8 mouse cellular contexts compared by ENCODE assay signal in the genomic region with DNA sequence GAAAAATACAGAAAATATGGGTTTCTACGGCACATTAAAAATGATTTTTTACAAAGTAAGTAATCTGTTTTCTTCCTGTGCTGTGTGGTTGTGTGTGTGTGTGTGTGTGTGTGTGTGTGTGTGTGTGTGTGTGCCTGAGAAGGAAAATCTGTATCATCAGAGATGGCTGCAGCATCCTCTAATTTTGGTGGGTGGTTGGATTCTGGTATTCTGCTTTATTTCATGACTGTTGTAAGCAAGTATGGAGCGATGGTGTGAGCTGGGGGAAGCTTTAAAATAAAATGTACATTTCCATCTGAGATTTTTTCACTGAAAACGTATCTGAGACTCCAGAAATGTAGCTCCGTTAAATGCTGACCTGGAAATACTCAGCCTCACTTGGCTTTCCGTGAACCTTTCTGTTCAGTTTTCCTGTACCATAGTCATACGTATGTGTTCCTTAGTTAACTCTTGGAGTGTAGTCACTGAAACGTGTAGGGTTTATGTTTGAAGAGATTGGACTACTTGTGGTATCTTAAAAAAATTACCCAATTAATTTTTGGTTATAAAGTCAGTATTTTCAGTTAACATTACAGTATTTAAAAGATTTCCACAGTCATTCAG.
DNase-seq lines count a peak whose midpoint lies in the region; ATAC-seq and TF ChIP-seq lines count a peak whose summit lies in the region.

No protein-coding gene starts in this region.

- no peak for TF ChIP-seq CTCF in lung, embryonic 14.5 days (IDR thresholded peaks at IDR 0.05; ENCODE audit: low read depth)

- no peak for DNase-seq in cerebellum, adult 9-11 months
- DNase-seq in lung, embryonic 14.5 days, result peak; percentile 16
- DNase-seq in lung, postnatal 14 days, result no peak
- DNase-seq in layer of hippocampus, adult 11-12 months (ENCODE audit: low spot score), result no peak
- DNase-seq in right cerebral cortex, adult 18-20 months, result no peak

- WGBS in lung, embryonic 14.5 days, result 40% methylated on average over 7 of the region's 7 CpGs
- WGBS in intestine, embryonic 15.5 days, result 41% methylated on average over 7 of the region's 7 CpGs
- 38% methylated on average over 7 of the region's 7 CpGs for WGBS in stomach, embryonic 14.5 days

- peak overlapping the region; percentile 72 for H3K4me2 ChIP-seq in lung, embryonic 14.5 days
- peak overlapping the region; percentile 77 for H3K4me2 ChIP-seq in intestine, embryonic 15.5 days (replicated peaks)
- peak overlapping the region; percentile 58 for H3K4me2 ChIP-seq in stomach, embryonic 14.5 days (replicated peaks; ENCODE audit: low read depth, low read length)

- ATAC-seq in cerebellum, adult (ENCODE audit: insufficient number of reproducible peaks, low FRiP score, low TSS enrichment), result peak; percentile 7; the same call in 1 of the 2 replicates
- ATAC-seq in lung, embryonic 14.5 days (ENCODE audit: insufficient read depth), result peak; percentile 26; the same call in 1 of the 2 replicates
- peak; percentile 45; the same call in 1 of the 2 replicates for ATAC-seq in intestine, embryonic 15.5 days
- no peak for ATAC-seq in stomach, embryonic 14.5 days (ENCODE audit: insufficient number of reproducible peaks, insufficient read depth, low FRiP score, low read depth)

- H3K27me3 ChIP-seq in lung, embryonic 14.5 days (ENCODE audit: insufficient read depth, low read length), result no peaks in the 10 kb centered on the region
- H3K27me3 ChIP-seq in intestine, embryonic 15.5 days (replicated peaks), result no peaks in the 10 kb centered on the region
- no peaks in the 10 kb centered on the region for H3K27me3 ChIP-seq in stomach, embryonic 14.5 days (ENCODE audit: control insufficient read depth, insufficient read depth, low read length)

- H3K4me1 ChIP-seq in lung, embryonic 14.5 days (ENCODE audit: insufficient read depth), result no peaks in the 10 kb centered on the region
- H3K4me1 ChIP-seq in intestine, embryonic 15.5 days (replicated peaks), result no peaks in the 10 kb centered on the region
- H3K4me1 ChIP-seq in stomach, embryonic 14.5 days (ENCODE audit: control insufficient read depth, insufficient read depth, low read length), result no peaks in the 10 kb centered on the region

- peak overlapping the region; percentile 58 for H3K9ac ChIP-seq in lung, embryonic 14.5 days
- peak overlapping the region; percentile 44; the same call in 1 of the 2 replicates for H3K9ac ChIP-seq in intestine, embryonic 15.5 days
- H3K9ac ChIP-seq in stomach, embryonic 14.5 days (replicated peaks; ENCODE audit: low read depth, low read length), result peak overlapping the region; percentile 30; the same call in 1 of the 2 replicates

- peak overlapping the region; percentile 67 for H3K27ac ChIP-seq in lung, embryonic 14.5 days (ENCODE audit: low read depth)
- peak overlapping the region; percentile 68 for H3K27ac ChIP-seq in intestine, embryonic 15.5 days
- peak overlapping the region; percentile 84; the same call in 1 of the 2 replicates for H3K27ac ChIP-seq in stomach, embryonic 14.5 days (ENCODE audit: low read length)

- H3K36me3 ChIP-seq in lung, embryonic 14.5 days (ENCODE audit: insufficient read depth), result no peaks in the 10 kb centered on the region
- no peaks in the 10 kb centered on the region for H3K36me3 ChIP-seq in intestine, embryonic 15.5 days
- no peaks in the 10 kb centered on the region for H3K36me3 ChIP-seq in stomach, embryonic 14.5 days (ENCODE audit: control insufficient read depth, insufficient read depth, low read length)

- H3K9me3 ChIP-seq in lung, embryonic 14.5 days (ENCODE audit: low read depth, low read length), result no peaks in the 10 kb centered on the region
- no peaks in the 10 kb centered on the region for H3K9me3 ChIP-seq in intestine, embryonic 15.5 days
- no peaks in the 10 kb centered on the region for H3K9me3 ChIP-seq in stomach, embryonic 14.5 days (ENCODE audit: control insufficient read depth, low read depth, low read length)

- peak overlapping the region; percentile 41 for H3K4me3 ChIP-seq in lung, embryonic 14.5 days (ENCODE audit: low read depth, low read length)
- peak overlapping the region; percentile 47 for H3K4me3 ChIP-seq in intestine, embryonic 15.5 days (replicated peaks)
- H3K4me3 ChIP-seq in stomach, embryonic 14.5 days (ENCODE audit: low read depth, low read length), result peak overlapping the region; percentile 36
